Comparison of ENCODE assay signal across 9 mouse cellular contexts in the genomic region with DNA sequence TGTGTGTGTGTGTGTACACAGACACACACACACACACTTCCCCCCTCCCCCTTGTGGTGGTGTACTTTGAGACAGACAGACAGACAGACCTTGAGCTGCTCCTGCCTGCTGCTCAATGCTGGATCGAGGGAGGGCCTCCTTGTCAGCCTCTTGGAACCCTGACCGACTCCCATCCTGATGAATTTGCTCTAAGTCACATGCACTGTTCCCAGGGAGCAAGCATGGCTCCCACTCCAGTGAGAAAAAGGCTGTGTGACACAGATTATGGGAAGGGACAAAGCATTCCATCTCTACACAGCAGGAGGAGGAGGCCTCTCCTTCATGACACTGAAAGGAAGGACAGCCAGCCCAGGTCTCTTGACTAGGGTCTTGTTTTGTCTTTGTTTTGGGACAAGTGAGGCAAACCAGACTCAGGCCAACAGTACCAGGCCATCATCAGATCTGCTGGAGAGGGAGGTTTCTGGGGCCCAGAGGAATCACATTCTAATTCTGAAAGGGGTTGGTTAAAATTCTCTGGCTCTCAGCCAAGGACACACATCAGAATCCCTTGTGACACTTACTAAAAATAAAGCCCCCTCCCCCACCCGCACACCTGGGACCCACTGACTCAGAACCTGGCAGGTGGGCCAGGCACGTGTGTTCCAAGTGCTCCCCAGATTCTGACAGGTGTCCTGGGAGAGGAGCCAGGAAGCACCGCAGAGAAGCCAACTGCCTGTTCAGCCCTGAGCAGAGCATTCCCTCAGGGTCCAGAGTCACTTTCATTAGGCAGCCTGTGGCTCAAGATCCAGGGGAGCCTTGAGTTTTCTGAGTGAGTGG. TPM values are rescaled to one million over a fixed set of nuclear protein-coding genes. Genes with fewer than 3 reads are reported as not detected.
DNase-seq lines count a peak whose midpoint lies in the region; ATAC-seq and TF ChIP-seq lines count a peak whose summit lies in the region.
"Had no signal": no experiment of that assay in that cellular context is flagged by ENCODE, and none has a peak within 500 bp of the region (broad histone marks: within the 10 kb centered on the region; RNA-seq: fewer than 3 reads in every experiment).

No protein-coding gene starts in this region.

- H3K27ac ChIP-seq in neural tube, embryonic 12.5 days: no peak overlapping the region
- H3K27ac ChIP-seq in heart, embryonic 10.5 days: peak overlapping the region; percentile 78
- peak overlapping the region; percentile 61 for H3K27ac ChIP-seq in kidney, embryonic 16.5 days (ENCODE audit: low read length)
- peak overlapping the region; percentile 59 for H3K27ac ChIP-seq in olfactory bulb, adult 2 months (ENCODE audit: insufficient read depth, low read depth, low read length)

- WGBS in neural tube, embryonic 12.5 days: 46% methylated on average over 5 of the region's 5 CpGs
- 38% methylated on average over 5 of the region's 5 CpGs for WGBS in heart, embryonic 10.5 days
- 20% methylated on average over 5 of the region's 5 CpGs for WGBS in kidney, embryonic 16.5 days
- 7% methylated on average over 5 of the region's 5 CpGs for WGBS in olfactory bulb, adult 2 months

- H3K27me3 ChIP-seq in neural tube, embryonic 12.5 days (replicated peaks): no peaks in the 10 kb centered on the region; the same call in 1 of the 2 replicates
- no peaks in the 10 kb centered on the region for H3K27me3 ChIP-seq in heart, embryonic 10.5 days (ENCODE audit: insufficient read depth, poor library complexity, severe bottlenecking)
- no peaks in the 10 kb centered on the region for H3K27me3 ChIP-seq in kidney, embryonic 16.5 days (ENCODE audit: insufficient read depth, low read length)

- no peak for TF ChIP-seq POLR2A in olfactory bulb, adult 2 months (IDR thresholded peaks at IDR 0.05; ENCODE audit: insufficient read depth, low read depth, low read length)

- ATAC-seq in neural tube, embryonic 12.5 days (ENCODE audit: low FRiP score, low read depth): no peak
- no peak for ATAC-seq in kidney, embryonic 16.5 days (ENCODE audit: low FRiP score, low TSS enrichment)
- no peak for ATAC-seq in frontal cortex, adult (ENCODE audit: low TSS enrichment)

- H3K4me3 ChIP-seq in neural tube, embryonic 12.5 days: no peak overlapping the region
- peak overlapping the region; percentile 99; the same call in 1 of the 2 replicates for H3K4me3 ChIP-seq in heart, embryonic 10.5 days
- no peak overlapping the region for H3K4me3 ChIP-seq in kidney, embryonic 16.5 days (ENCODE audit: low read length)
- peak overlapping the region; percentile 15 for H3K4me3 ChIP-seq in olfactory bulb, adult 2 months (ENCODE audit: insufficient read depth, low read depth, low read length)

- no peak for DNase-seq in neural tube, embryonic 10.5 days (ENCODE audit: extremely low spot score, low spot score)
- DNase-seq in cerebellum, postnatal 10 days: peak; percentile 88 to 90
- DNase-seq in heart, embryonic 10.5 days (ENCODE audit: low spot score): no peak
- DNase-seq in layer of hippocampus, adult 18-20 months (ENCODE audit: low spot score in 2 of 2): no peak

- peak overlapping the region; percentile 93 for H3K4me2 ChIP-seq in neural tube, embryonic 12.5 days (replicated peaks)
- H3K4me2 ChIP-seq in kidney, embryonic 16.5 days (replicated peaks; ENCODE audit: low read depth, low read length): peak overlapping the region; percentile 97

- H3K36me3 ChIP-seq in neural tube, embryonic 12.5 days: peaks cover 4% of the 10 kb centered on the region
- peaks cover 3% of the 10 kb centered on the region; the same call in 1 of the 2 replicates for H3K36me3 ChIP-seq in heart, embryonic 10.5 days
- H3K36me3 ChIP-seq in kidney, embryonic 16.5 days (ENCODE audit: insufficient read depth, low read length): peaks cover 3% of the 10 kb centered on the region; the same call in 1 of the 2 replicates

- H3K4me1 ChIP-seq in neural tube, embryonic 12.5 days: peaks cover 82% of the 10 kb centered on the region
- peaks cover 91% of the 10 kb centered on the region for H3K4me1 ChIP-seq in heart, embryonic 10.5 days
- H3K4me1 ChIP-seq in kidney, embryonic 16.5 days (ENCODE audit: insufficient read depth, low read length): peaks cover 85% of the 10 kb centered on the region
- peaks cover 67% of the 10 kb centered on the region for H3K4me1 ChIP-seq in olfactory bulb, adult 2 months (ENCODE audit: control insufficient read depth, insufficient read depth, low read length)

- H3K9ac ChIP-seq in neural tube, embryonic 12.5 days: no peak overlapping the region
- H3K9ac ChIP-seq in kidney, embryonic 16.5 days (replicated peaks; ENCODE audit: low read length): peak overlapping the region; percentile 31

- TF ChIP-seq CTCF in olfactory bulb, adult 2 months (IDR thresholded peaks at IDR 0.05; ENCODE audit: insufficient read depth, low read depth, low read length): no peak

- H3K9me3 ChIP-seq in neural tube, embryonic 12.5 days: no peaks in the 10 kb centered on the region
- H3K9me3 ChIP-seq in heart, embryonic 10.5 days: no peaks in the 10 kb centered on the region
- no peaks in the 10 kb centered on the region for H3K9me3 ChIP-seq in kidney, embryonic 16.5 days (ENCODE audit: low read length)

RNA-seq across cellular contexts. Expression of gene Ctdsp2, which starts 5.9 kb away (rescaled TPM):
- 39.4 and 42.6 TPM in 2 replicates for polyA plus RNA-seq in neural tube, embryonic 12.5 days (2016; fragmentation: Nextera tagmentation; extraction: Ambion mirVana)
- 37.8 and 46.2 TPM in 2 replicates for polyA plus RNA-seq in heart, embryonic 10.5 days (2016; fragmentation: Nextera tagmentation; extraction: Ambion mirVana)
- 70.5 and 76.1 TPM in 2 replicates for polyA plus RNA-seq in kidney, embryonic 16.5 days (2015; fragmentation: Nextera tagmentation; extraction: Ambion mirVana)
- not detected in 2 replicates for polyA plus RNA-seq in olfactory bulb, adult 2 months (2012; ENCODE audit: insufficient read depth, insufficient read length, low replicate concordance, missing spikeins)
- 100 to 1,000 TPM; 108 to 115 TPM for total RNA-seq in layer of hippocampus, adult 18-20 months (2021)

RNA-seq across cellular contexts. Expression of gene Avil, which starts 16.1 kb away (rescaled TPM):
- polyA plus RNA-seq in neural tube, embryonic 12.5 days (2016; fragmentation: Nextera tagmentation; extraction: Ambion mirVana): 5.2 and 10.0 TPM in 2 replicates
- polyA plus RNA-seq in heart, embryonic 10.5 days (2016; fragmentation: Nextera tagmentation; extraction: Ambion mirVana): 0.07 TPM in 1 of 2 replicates, not detected in the other
- 0.17 and 0.22 TPM in 2 replicates for polyA plus RNA-seq in kidney, embryonic 16.5 days (2015; fragmentation: Nextera tagmentation; extraction: Ambion mirVana)
- not detected in 2 replicates for polyA plus RNA-seq in olfactory bulb, adult 2 months (2012; ENCODE audit: insufficient read depth, insufficient read length, low replicate concordance, missing spikeins)
- under 1 TPM; 0.25 to 0.77 TPM for total RNA-seq in layer of hippocampus, adult 18-20 months (2021)
- polyA plus RNA-seq: liver, embryonic 16.5 days had no signal

RNA-seq across cellular contexts. Expression of gene Tsfm, which starts 46.2 kb away (rescaled TPM):
- polyA plus RNA-seq in neural tube, embryonic 12.5 days (2016; fragmentation: Nextera tagmentation; extraction: Ambion mirVana): 70.7 and 70.9 TPM in 2 replicates
- 114 TPM in 2 replicates for polyA plus RNA-seq in heart, embryonic 10.5 days (2016; fragmentation: Nextera tagmentation; extraction: Ambion mirVana)
- 102 and 103 TPM in 2 replicates for polyA plus RNA-seq in kidney, embryonic 16.5 days (2015; fragmentation: Nextera tagmentation; extraction: Ambion mirVana)
- not detected in 2 replicates for polyA plus RNA-seq in olfactory bulb, adult 2 months (2012; ENCODE audit: insufficient read depth, insufficient read length, low replicate concordance, missing spikeins)
- 10 to 100 TPM; 28.0 to 29.0 TPM for total RNA-seq in layer of hippocampus, adult 18-20 months (2021)

RNA-seq across cellular contexts. Expression of gene Mettl1, which starts 56.8 kb away (rescaled TPM):
- 31.5 and 32.5 TPM in 2 replicates for polyA plus RNA-seq in neural tube, embryonic 12.5 days (2016; fragmentation: Nextera tagmentation; extraction: Ambion mirVana)
- 46.4 and 54.8 TPM in 2 replicates for polyA plus RNA-seq in heart, embryonic 10.5 days (2016; fragmentation: Nextera tagmentation; extraction: Ambion mirVana)
- polyA plus RNA-seq in kidney, embryonic 16.5 days (2015; fragmentation: Nextera tagmentation; extraction: Ambion mirVana): 52.8 and 58.2 TPM in 2 replicates
- polyA plus RNA-seq in olfactory bulb, adult 2 months (2012; ENCODE audit: insufficient read depth, insufficient read length, low replicate concordance, missing spikeins): not detected in 2 replicates
- total RNA-seq in layer of hippocampus, adult 18-20 months (2021): 10 to 100 TPM; 11.2 to 12.6 TPM

RNA-seq across cellular contexts. Expression of gene Eef1akmt3, which starts 56.9 kb away (rescaled TPM):
- 0.15 and 0.17 TPM in 2 replicates for polyA plus RNA-seq in neural tube, embryonic 12.5 days (2016; fragmentation: Nextera tagmentation; extraction: Ambion mirVana)
- polyA plus RNA-seq in heart, embryonic 10.5 days (2016; fragmentation: Nextera tagmentation; extraction: Ambion mirVana): 0.18 and 0.23 TPM in 2 replicates
- polyA plus RNA-seq in kidney, embryonic 16.5 days (2015; fragmentation: Nextera tagmentation; extraction: Ambion mirVana): 0.76 and 0.94 TPM in 2 replicates
- not detected in 2 replicates for polyA plus RNA-seq in olfactory bulb, adult 2 months (2012; ENCODE audit: insufficient read depth, insufficient read length, low replicate concordance, missing spikeins)
- under 1 TPM; 0.17 to 0.38 TPM for total RNA-seq in layer of hippocampus, adult 18-20 months (2021)

Comparison
In these comparisons a context has a peak if more than half of its experiments do, and no peak if none do; other contexts are left out.
1. H3K4me3 ChIP-seq: peak in heart, embryonic 10.5 days (single experiment) and olfactory bulb, adult 2 months (single experiment); none in neural tube, embryonic 12.5 days (single experiment) and kidney, embryonic 16.5 days (single experiment).
2. DNase-seq: peak in cerebellum, postnatal 10 days (2 of 2); none in neural tube, embryonic 10.5 days (single experiment), heart, embryonic 10.5 days (single experiment) and layer of hippocampus, adult 18-20 months (0 of 2).